Mouse (Mus musculus) kidney, postnatal 0 days (tissue): ENCODE measurements around the gene Mapk13. TPM values are rescaled to one million over a fixed set of nuclear protein-coding genes. Genes with fewer than 3 reads are reported as not detected.

Experiments used
- ATAC-seq: fragments of 200-750 bp; cut with Nextera tagmentation; replicated peaks from 2 replicates; pipeline ENCODE4 v1.8.0; 2017; ENCODE audit warnings: low read depth, moderate number of reproducible peaks, moderate TSS enrichment, moderate library complexity; ENCODE audit not compliant: low FRiP score
- DNase-seq: peaks from one replicate; pipeline ENCODE4 v3.0.0-alpha.2; 2016; ENCODE audit warnings: low spot score
- H3K27ac ChIP-seq: fragments of 300-500 bp; sonication (generic); 2 replicates; pipeline ENCODE4 v1.5.1; 2014; ENCODE audit warnings: mild to moderate bottlenecking
- H3K27me3 ChIP-seq: fragments of 300-500 bp; sonication (generic); 2 replicates; pipeline ENCODE4 v1.6.1; 2014; ENCODE audit warnings: low read length, mixed read lengths; ENCODE audit not compliant: insufficient read depth
- H3K36me3 ChIP-seq: fragments of 300-500 bp; sonication (generic); 2 replicates; pipeline ENCODE4 v1.6.1; 2014; ENCODE audit warnings: low read length, mixed read lengths; ENCODE audit not compliant: insufficient read depth
- H3K4me1 ChIP-seq: fragments of 300-500 bp; sonication (generic); replicated peaks from 2 replicates; pipeline ENCODE4 v1.6.1; 2014; ENCODE audit warnings: antibody characterized with exemption, low read length, mixed read lengths; ENCODE audit not compliant: insufficient read depth
- H3K4me2 ChIP-seq: fragments of 300-500 bp; sonication (generic); 2 replicates; pipeline ENCODE4 v1.6.1; 2014; ENCODE audit warnings: mild to moderate bottlenecking, low read length, moderate library complexity, mixed read lengths
- H3K4me3 ChIP-seq: fragments of 300-500 bp; sonication (generic); replicated peaks from 2 replicates; pipeline ENCODE4 v1.5.1; 2014; ENCODE audit warnings: low read depth, low read length
- H3K9ac ChIP-seq: fragments of 300-500 bp; sonication (generic); 2 replicates; pipeline ENCODE4 v1.6.1; 2014; ENCODE audit warnings: low read depth, low read length
- H3K9me3 ChIP-seq: fragments of 300-500 bp; sonication (generic); replicated peaks from 2 replicates; pipeline ENCODE4 v1.6.1; 2016; ENCODE audit warnings: low read length, inconsistent platforms, mixed read lengths
- CTCF ChIP-seq: IDR thresholded peaks from 2 replicates; pipeline ENCODE4 v1.5.1; 2016; ENCODE audit warnings: antibody characterized with exemption, low read depth, mild to moderate bottlenecking, moderate library complexity
- WGBS: fragments of 180-500 bp; shearing (Covaris S2); extraction: QIAGEN DNeasy Blood & Tissue Kit; methylation state at CpG from one replicate; pipeline ENCODE4 v1.1.7; 2014; 5-methylcytosine and 5-hydroxymethylcytosine counted together
- polyA plus RNA-seq: library from polyadenylated mRNA; unstranded; fragments of >200 nt; fragmentation: Nextera tagmentation; extraction: Ambion mirVana; gene quantifications from 2 replicates; pipeline ENCODE4 v1.2.1, GENCODE M21; 2015

Mapk13 gene
- polyA plus RNA-seq, 1 experiment from 2014 or later, result 43.5 TPM

- no peak for ATAC-seq
- 0 out of 2 replicates have a peak, but pooled peaks cover 3% of the 10 kb centered on the region for H3K9me3 ChIP-seq
- H3K27me3 ChIP-seq, result no peaks in the 10 kb centered on the region
- H3K4me3 ChIP-seq, result peak overlapping the region; percentile 99
- H3K9ac ChIP-seq, result peak overlapping the region; percentile 100; the same call in 1 of the 2 replicates
- TF ChIP-seq CTCF, result no peak
- DNase-seq, result peak; percentile 44
- peaks cover 19% of the 10 kb centered on the region for H3K4me1 ChIP-seq
- H3K4me2 ChIP-seq, result peak overlapping the region; percentile 97
- peak overlapping the region; percentile 99; the same call in 1 of the 2 replicates for H3K27ac ChIP-seq
- no peaks in the 10 kb centered on the region for H3K36me3 ChIP-seq
- 6% methylated on average over 14 of the region's 14 CpGs for WGBS
Observed at GRCm38 (mm10) chr17:28799291-28800160, 30.4 kb downstream of the Mapk13 start.

GRCm38 (mm10) chr17:28800281-28800670, 31.2 kb downstream of the Mapk13 start:
- ATAC-seq, result peak; percentile 51
- WGBS, result under 1% methylated on average over 15 of the region's 15 CpGs

GRCm38 (mm10) chr17:28800671-28801412, 31.7 kb downstream of the Mapk13 start, which contains the start of gene Brpf3:
Brpf3 (plus strand) TSS chr17:28801090.
- Histone ChIP-seq H3K4me2 (peak within 1 kb of the TSS; percentile 97), H3K36me3 (no peaks in the 10 kb centered on the region), H3K9ac (peak within 1 kb of the TSS; percentile 100), H3K4me1 (peaks cover 19% of the 10 kb centered on the region), H3K27ac (peak within 1 kb of the TSS; percentile 99), H3K27me3 (no peaks in the 10 kb centered on the region), H3K4me3 (peak within 1 kb of the TSS; percentile 99), H3K9me3 (no peaks in the 10 kb centered on the region)
- ATAC-seq (peak; percentile 78), DNase-seq (peak; percentile 72)
- TF ChIP-seq CTCF, result peak; percentile 46; the same call in 1 of the 2 replicates
- 0% methylated on average over 22 of the region's 99 CpGs for WGBS

More at GRCm38 (mm10) chr17:28800281-28800670, 31.2 kb downstream of the Mapk13 start:
- Histone ChIP-seq H3K27ac (peak overlapping the region; percentile 99), H3K9me3 (0 out of 2 replicates have a peak, but pooled peaks cover under 1% of the 10 kb centered on the region), H3K9ac (peak overlapping the region; percentile 100), H3K4me2 (peak overlapping the region; percentile 97), H3K4me3 (peak overlapping the region; percentile 99), H3K36me3 (no peaks in the 10 kb centered on the region), H3K4me1 (peaks cover 19% of the 10 kb centered on the region), H3K27me3 (no peaks in the 10 kb centered on the region)
- DNase-seq, result peak; percentile 40
- no peak for TF ChIP-seq CTCF

- DNase-seq, result peak; percentile 99
- H3K4me3 ChIP-seq, result peak overlapping the region; percentile 99
- ATAC-seq, result peak; percentile 98
- H3K27me3 ChIP-seq, result no peaks in the 10 kb centered on the region
- H3K9me3 ChIP-seq, result no peaks in the 10 kb centered on the region
- H3K4me2 ChIP-seq, result peak overlapping the region; percentile 97
- H3K36me3 ChIP-seq, result peaks cover 6% of the 10 kb centered on the region
- H3K4me1 ChIP-seq, result peaks cover 19% of the 10 kb centered on the region
- peak overlapping the region; percentile 99 for H3K27ac ChIP-seq
- TF ChIP-seq CTCF, result peak; percentile 12; the same call in 1 of the 2 replicates
- 0% methylated on average over 32 of the region's 42 CpGs for WGBS
- H3K9ac ChIP-seq, result peak overlapping the region; percentile 100
Observed at GRCm38 (mm10) chr17:28801474-28802005, 32.4 kb downstream of the Mapk13 start.

- TF ChIP-seq CTCF, result no peak
- H3K27ac ChIP-seq, result no peak overlapping the region
- peaks cover 11% of the 10 kb centered on the region for H3K36me3 ChIP-seq
- no peaks in the 10 kb centered on the region for H3K27me3 ChIP-seq
- H3K9me3 ChIP-seq, result no peaks in the 10 kb centered on the region
- H3K9ac ChIP-seq, result peak overlapping the region; percentile 63
- ATAC-seq (0 out of 2 replicates have a peak, but pooled peaks have one; percentile 2), DNase-seq (peak; percentile 22)
- peaks cover 19% of the 10 kb centered on the region for H3K4me1 ChIP-seq
- peak overlapping the region; percentile 99 for H3K4me3 ChIP-seq
- H3K4me2 ChIP-seq, result peak overlapping the region; percentile 97
- 1% methylated on average over 18 of the region's 18 CpGs for WGBS
Observed at GRCm38 (mm10) chr17:28802006-28802481, 32.9 kb downstream of the Mapk13 start.
